Mouse (Mus musculus) intestine, embryonic 15.5 days (tissue): ENCODE measurements around the gene Hid1. TPM values are rescaled to one million over a fixed set of nuclear protein-coding genes. Genes with fewer than 3 reads are reported as not detected.

Experiments used
- ATAC-seq: fragments of 200-750 bp; cut with Nextera tagmentation; 2 replicates; pipeline ENCODE4 v1.8.0; 2017; ENCODE audit warnings: moderate TSS enrichment, moderate library complexity
- H3K27ac ChIP-seq: fragments of 300-500 bp; sonication (generic); 2 replicates; pipeline ENCODE4 v1.5.1; 2015; ENCODE audit warnings: mild to moderate bottlenecking, inconsistent platforms
- H3K27me3 ChIP-seq: fragments of 300-500 bp; sonication (generic); replicated peaks from 2 replicates; pipeline ENCODE4 v1.6.1; 2015; ENCODE audit warnings: inconsistent platforms
- H3K36me3 ChIP-seq: fragments of 300-500 bp; sonication (generic); 2 replicates; pipeline ENCODE4 v1.6.1; 2015; ENCODE audit warnings: inconsistent platforms
- H3K4me1 ChIP-seq: fragments of 300-500 bp; sonication (generic); replicated peaks from 2 replicates; pipeline ENCODE4 v1.6.1; 2015; ENCODE audit warnings: inconsistent platforms
- H3K4me2 ChIP-seq: fragments of 300-500 bp; sonication (generic); replicated peaks from 2 replicates; pipeline ENCODE4 v1.6.1; 2015; ENCODE audit warnings: mild to moderate bottlenecking, inconsistent platforms
- H3K4me3 ChIP-seq: fragments of 300-500 bp; sonication (generic); replicated peaks from 2 replicates; pipeline ENCODE4 v1.5.1; 2015; ENCODE audit warnings: inconsistent platforms
- H3K9ac ChIP-seq: fragments of 300-500 bp; sonication (generic); 2 replicates; pipeline ENCODE4 v1.6.1; 2015; ENCODE audit warnings: inconsistent platforms
- H3K9me3 ChIP-seq: fragments of 300-500 bp; sonication (generic); 2 replicates; pipeline ENCODE4 v1.6.1; 2016; ENCODE audit warnings: inconsistent platforms
- WGBS: fragments of 180-500 bp; shearing (Covaris S2); methylation state at CpG from one replicate; pipeline ENCODE4 v1.1.7; 2015; 5-methylcytosine and 5-hydroxymethylcytosine counted together
- polyA plus RNA-seq: library from polyadenylated mRNA; unstranded; fragments of >200 nt; fragmentation: Nextera tagmentation; extraction: Ambion mirVana; gene quantifications from 2 replicates; pipeline ENCODE4 v1.2.1, GENCODE M21; 2015

The Hid1 gene
- polyA plus RNA-seq, 1 experiment from 2014 or later = 17.1 TPM

- Histone ChIP-seq H3K9ac (no peak overlapping the region), H3K36me3 (no peaks in the 10 kb centered on the region), H3K4me2 (no peak overlapping the region), H3K4me1 (peaks cover 11% of the 10 kb centered on the region; the same call in 1 of the 2 replicates), H3K27me3 (peaks cover 17% of the 10 kb centered on the region; the same call in 1 of the 2 replicates), H3K9me3 (no peaks in the 10 kb centered on the region), H3K27ac (no peak overlapping the region), H3K4me3 (no peak overlapping the region)
- ATAC-seq = no peak
- 74% methylated on average over 8 of the region's 8 CpGs for WGBS
Measured at GRCm38 (mm10) chr11:115298160-115298559, 69.4 kb downstream of the Hid1 start.

Other genes starting within 250 kb of the Hid1 start
- gene Cd300lf, start 233.8 kb downstream of the Hid1 start, polyA plus RNA-seq = 0.85 and 1.2 TPM in 2 replicates
- gene Slc9a3r1, start 204.4 kb downstream of the Hid1 start, polyA plus RNA-seq = 252 and 270 TPM in 2 replicates
- 9.3 and 12.2 TPM in 2 replicates for gene Tmem104, start 180.3 kb downstream of the Hid1 start, polyA plus RNA-seq
- gene Nat9, start 179.9 kb downstream of the Hid1 start, polyA plus RNA-seq = 20.5 and 20.6 TPM in 2 replicates
- 0.05 and 0.09 TPM in 2 replicates for gene Grin2c, start 100.5 kb downstream of the Hid1 start, polyA plus RNA-seq
- gene Fdxr, start 90.7 kb downstream of the Hid1 start, polyA plus RNA-seq = 17.2 and 20.8 TPM in 2 replicates
- gene Fads6, start 70.1 kb downstream of the Hid1 start, polyA plus RNA-seq = 1.5 and 1.7 TPM in 2 replicates
- not detected in 2 replicates for gene Otop2, start 60.6 kb downstream of the Hid1 start, polyA plus RNA-seq
- 0.08 TPM in 1 of 2 replicates, not detected in the other for gene Ush1g, start 45.7 kb downstream of the Hid1 start, polyA plus RNA-seq
- 0.77 and 1.2 TPM in 2 replicates for gene Otop3, start 33.0 kb downstream of the Hid1 start, polyA plus RNA-seq
- 7.5 and 8.0 TPM in 2 replicates for gene Cdr2l, start 14.2 kb upstream of the Hid1 start, polyA plus RNA-seq
- gene Mrpl58, start 36.0 kb upstream of the Hid1 start, polyA plus RNA-seq = 187 and 197 TPM in 2 replicates
- gene Atp5h, start 52.2 kb upstream of the Hid1 start, polyA plus RNA-seq = 989 and 991 TPM in 2 replicates
- 12.1 and 13.5 TPM in 2 replicates for gene Kctd2, start 52.4 kb upstream of the Hid1 start, polyA plus RNA-seq
- 0.49 and 0.66 TPM in 2 replicates for gene Trim80, start 72.8 kb upstream of the Hid1 start, polyA plus RNA-seq
- 2.8 and 3.7 TPM in 2 replicates for gene Slc16a5, start 94.7 kb upstream of the Hid1 start, polyA plus RNA-seq
- gene Armc7, start 107.9 kb upstream of the Hid1 start, polyA plus RNA-seq = 6.6 and 8.0 TPM in 2 replicates
- gene Nt5c, start 124.1 kb upstream of the Hid1 start, polyA plus RNA-seq = 143 and 148 TPM in 2 replicates
- 493 and 505 TPM in 2 replicates for gene Jpt1, start 146.6 kb upstream of the Hid1 start, polyA plus RNA-seq
- gene Sumo2, start 168.5 kb upstream of the Hid1 start, polyA plus RNA-seq = 766 and 860 TPM in 2 replicates
- gene Nup85, start 196.7 kb upstream of the Hid1 start, polyA plus RNA-seq = 150 and 155 TPM in 2 replicates
- 89.5 and 98.3 TPM in 2 replicates for gene Mrps7, start 236.2 kb upstream of the Hid1 start, polyA plus RNA-seq
- gene Gga3, start 236.3 kb upstream of the Hid1 start, polyA plus RNA-seq = 18.3 and 18.6 TPM in 2 replicates
- 30.0 and 34.6 TPM in 2 replicates for gene Mif4gd, start 245.2 kb upstream of the Hid1 start, polyA plus RNA-seq